Mouse (Mus musculus): ENCODE results near the gene Clca2.
"Not testable (repeated sequence)": the region's sequence is repeated elsewhere in the genome, so short reads cannot be mapped to it uniquely, and the experiment has no call there.

Clca2 gene

DNA sequence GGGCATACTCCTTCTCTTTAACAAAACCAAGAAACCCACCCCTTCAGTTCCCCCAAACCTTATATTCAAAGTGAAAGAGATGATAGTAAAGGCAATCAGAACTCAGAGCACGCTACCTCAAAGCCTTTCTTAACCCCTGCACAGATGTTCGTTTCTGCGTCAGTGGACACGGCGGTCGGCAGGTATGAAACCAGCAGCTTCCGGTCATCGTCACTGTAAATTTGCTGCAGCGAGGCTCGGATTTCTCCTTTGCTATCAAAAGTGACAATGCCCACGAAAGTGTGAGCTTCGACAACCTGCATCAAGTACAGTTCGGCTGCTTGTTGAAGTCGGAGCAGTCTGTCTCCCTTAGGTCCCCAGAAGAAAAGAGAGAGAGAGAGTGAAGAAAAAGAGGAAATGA is 13.1 kb downstream of the Clca2 start:
- DNase-seq (ENCODE audit: low read depth), result no peak

DNA sequence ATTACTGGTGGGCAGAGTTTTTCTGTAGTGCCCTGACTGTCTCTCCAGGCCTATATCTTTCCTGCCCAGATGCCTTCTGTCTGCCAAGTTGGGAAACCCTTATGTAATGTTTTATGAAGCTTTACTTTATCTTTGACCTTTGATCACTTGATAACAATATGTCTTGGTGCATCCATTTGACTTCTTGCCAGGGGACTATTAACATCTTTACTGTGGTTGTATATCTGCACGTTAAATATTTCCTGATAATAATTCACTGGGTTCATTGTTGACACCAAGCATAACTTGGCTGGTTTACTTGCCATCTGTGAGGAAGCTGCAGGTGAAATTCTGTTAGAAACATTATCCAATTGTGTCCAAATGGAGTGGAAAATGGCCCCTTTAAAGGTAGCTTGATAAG is 16.2 kb downstream of the Clca2 start:
- DNase-seq (ENCODE audit: low read depth), result no peak

DNA sequence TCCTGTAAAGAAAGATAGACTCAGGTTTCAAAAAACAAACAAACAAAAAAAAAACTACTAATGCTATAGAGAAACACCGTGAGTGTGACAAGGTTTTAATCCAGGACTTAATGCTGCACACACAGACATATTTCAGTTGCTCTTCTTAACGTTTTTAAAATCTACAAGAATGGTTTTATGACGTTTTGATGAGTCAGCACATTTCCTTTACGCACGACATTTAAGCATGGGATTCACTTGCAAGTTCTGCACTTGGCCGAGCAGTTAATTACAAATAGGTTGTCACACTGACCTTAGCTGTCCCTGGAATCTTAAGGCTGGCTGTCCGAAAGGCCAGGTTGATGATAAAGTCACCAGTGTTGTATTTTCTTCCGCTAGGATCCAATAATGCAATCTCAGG is 18.3 kb downstream of the Clca2 start:
- DNase-seq (ENCODE audit: low read depth), result no peak

DNA sequence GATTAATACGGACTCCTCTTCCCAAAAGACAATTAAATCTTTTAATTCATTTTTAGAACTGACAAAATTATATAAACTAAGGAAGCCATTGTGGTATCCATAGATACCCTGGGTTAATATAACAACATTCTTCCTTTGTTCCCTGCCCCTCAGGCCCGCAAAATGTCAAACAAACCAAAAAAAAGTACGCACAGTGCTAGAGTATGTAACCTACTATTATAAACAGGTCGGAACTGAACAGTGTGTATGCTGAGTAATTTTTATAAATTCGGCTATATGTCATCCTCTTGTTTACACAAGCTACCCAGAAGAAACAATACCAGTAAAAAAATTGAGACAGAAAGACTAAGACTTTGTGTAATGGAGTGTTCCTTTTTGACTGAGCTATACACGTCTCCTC is 20.8 kb downstream of the Clca2 start:
- no peak for DNase-seq (ENCODE audit: low read depth)

DNA sequence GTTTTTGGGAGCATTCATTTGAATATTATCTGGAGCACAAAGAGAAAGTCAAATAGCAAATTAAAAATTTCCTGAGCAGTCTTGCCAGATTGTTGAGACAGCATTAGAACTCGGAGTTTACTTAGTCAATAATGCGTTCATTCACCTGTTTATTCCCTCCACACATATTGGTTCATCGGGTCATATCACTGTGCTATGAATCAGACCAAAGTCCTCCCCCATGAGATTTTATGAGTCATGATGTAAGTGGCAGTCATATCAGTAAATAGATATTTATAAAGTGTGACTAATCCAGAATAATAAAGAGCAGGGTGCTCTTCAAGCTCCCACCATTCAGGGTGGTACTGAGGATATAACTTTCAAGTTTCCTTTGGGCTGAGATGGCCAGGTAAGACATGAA is 26.9 kb downstream of the Clca2 start:
- no peak for DNase-seq (ENCODE audit: low read depth)

DNA sequence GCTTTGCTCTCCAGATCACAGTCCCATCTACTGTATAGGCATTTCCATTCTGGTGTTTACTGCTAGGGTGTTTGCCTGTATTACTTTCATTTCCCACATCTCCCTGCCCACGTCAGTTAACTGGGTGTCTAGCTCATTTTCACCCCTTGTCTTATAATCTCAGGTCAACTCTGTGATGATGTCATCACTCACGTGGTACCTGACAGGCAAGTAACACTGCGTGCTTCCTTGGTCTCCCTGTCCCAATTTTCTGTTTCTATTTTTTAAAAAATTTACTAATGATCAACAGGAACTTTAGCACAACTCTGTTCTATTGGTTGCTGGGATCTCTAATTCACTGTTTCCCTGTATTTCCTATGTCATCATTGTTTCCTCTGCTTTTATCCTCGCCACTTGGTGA is 30.3 kb downstream of the Clca2 start:
- DNase-seq (ENCODE audit: low read depth), result no peak

DNA sequence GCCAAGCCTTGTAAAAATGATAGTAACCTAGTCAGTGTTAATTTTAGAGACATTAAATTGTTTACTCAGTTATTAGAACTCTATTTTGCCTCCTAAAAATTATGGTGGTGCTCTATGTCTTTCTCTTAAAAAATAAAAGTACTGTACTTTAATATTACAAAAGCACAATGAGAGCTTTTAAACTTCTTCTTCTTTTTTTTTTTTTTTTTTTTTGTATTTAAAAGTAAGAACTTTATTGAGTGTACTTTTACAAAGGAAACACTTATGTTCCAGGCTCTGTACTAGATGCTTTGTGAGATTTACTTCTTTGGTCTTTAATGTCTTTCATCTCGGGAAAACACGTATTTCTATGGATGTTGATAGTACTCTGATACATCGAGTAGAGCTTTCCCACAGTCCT is 44.1 kb downstream of the Clca2 start:
- DNase-seq (ENCODE audit: low read depth), result not testable (repeated sequence)

DNA sequence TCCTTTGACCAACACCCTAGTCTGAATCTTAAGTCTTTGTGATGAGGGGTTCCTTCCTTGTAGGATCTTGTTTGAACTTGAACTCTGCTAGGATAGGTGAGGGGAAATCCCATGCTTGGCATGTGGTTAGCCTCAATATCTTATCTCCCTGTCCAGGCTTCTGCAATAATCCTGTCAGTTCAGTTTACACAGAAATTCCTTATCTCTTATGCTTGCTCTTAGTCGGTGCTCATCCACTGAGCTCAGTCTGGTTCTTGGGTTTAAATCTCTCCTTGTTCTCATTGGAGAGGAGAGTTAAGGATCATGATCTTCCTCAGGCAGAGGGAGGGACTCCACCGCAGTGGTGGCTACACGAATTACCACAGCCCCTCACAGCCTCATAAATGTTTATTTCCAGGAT is 49.4 kb downstream of the Clca2 start:
- no peak for DNase-seq (ENCODE audit: low read depth)

DNA sequence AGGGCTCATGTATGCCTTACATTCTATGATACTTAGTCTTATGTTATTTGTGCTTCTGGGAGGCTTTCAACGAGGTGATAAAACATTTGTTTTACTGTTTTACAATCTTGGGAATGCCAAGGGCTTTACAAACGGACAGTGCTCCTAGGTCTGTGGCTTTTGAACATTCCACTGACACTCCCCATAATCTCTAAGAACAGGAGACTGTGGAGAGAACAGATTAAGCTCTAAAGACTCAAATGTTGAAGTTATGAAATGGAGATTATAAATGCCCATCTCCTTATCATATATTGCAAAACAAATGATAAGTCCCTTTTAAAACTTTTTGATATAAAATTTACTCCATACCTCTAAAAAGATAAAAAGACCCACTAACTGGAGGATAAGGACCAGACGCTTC is 60.4 kb downstream of the Clca2 start:
- no peak for DNase-seq (ENCODE audit: low read depth)

DNA sequence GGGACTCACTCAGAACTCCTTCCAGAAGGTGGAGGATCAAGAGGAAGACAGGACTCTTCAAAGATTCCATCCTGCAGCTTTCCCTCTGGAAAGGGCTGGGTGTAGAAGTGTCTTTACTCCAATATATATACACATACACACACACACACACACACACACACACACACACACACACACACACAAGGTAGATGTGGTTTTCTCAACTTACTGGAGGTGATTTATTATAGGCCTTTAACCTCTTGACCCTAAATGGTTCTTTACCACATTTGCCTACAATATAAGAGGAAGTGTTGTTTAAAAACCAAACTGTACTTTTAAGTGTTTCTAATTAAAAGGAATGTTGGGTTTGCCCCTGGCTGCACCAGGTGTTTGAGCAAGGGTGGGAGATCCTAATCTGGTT is 66.6 kb downstream of the Clca2 start, which contains the start of gene Clca1:
Gene Clca1 (minus strand): TSS at position 101 of the 400 bp plus-strand sequence.
- DNase-seq (ENCODE audit: low read depth), result no peak

DNA sequence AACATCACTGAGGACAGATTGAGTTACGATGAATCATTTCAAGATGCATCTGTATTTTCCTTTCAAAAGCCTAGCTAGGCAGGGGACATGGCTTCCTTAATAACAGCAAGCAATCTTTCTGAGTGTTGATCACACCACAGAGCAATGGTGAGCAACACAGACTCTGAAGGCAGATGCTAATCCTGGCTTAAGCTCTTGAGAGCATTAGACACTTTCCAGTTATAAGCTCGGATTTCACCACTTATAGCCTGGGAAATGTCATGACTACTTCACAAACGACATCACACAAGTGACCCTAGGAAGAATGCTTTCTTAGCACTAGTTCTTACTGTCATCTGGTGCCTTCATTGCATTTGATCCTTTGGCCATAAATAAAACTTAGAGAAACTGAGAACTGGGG is 71.2 kb downstream of the Clca2 start:
- DNase-seq (ENCODE audit: low read depth), result no peak

DNA sequence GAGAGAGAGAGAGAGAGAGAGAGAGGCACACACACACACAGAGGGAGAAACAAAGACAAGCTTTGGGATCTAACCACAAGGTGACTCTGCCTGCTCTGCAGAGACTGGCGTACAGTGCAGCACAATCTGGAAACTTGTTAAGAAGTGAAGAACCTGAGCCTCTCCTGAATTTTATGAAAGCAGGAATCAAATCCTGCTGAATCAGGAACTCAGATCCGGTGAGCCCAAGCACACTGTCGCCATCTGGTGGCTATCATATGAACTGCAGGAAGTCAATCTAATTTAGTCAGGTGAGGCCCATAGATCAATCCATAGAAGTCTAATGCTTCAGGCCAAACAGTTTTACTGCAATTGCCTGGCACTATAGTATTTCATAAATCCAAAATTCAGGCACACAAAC is 72.5 kb downstream of the Clca2 start:
- DNase-seq (ENCODE audit: low read depth), result peak; percentile 84
